Mouse (Mus musculus): ENCODE results near the gene Sipa1l3.

DNA sequence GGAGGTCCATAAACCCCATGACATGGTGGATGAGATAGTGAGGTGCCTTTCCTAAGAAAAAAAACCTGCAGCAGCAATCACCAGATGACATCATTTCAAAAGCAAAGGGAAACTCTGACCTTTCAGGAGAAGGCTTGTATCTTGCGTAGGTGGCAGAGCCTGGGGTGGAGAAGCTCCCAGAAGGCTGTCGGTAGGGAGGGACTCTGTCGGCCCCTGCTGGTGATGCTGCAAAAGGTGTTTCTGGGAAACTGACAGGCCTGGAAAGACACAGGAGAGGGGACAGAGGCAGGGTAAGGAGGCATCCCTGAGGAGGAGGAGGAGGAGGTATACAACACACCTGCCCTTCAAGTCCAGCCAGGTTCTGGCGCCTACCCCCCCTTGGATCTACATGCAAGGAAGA lies 154.4 kb downstream of the Sipa1l3 start:
- TF ChIP-seq CTCF (IDR thresholded peaks at IDR 0.05; ENCODE audit: extremely low read depth, insufficient read depth, low read length) (peak; percentile 82), POLR2A (IDR thresholded peaks at IDR 0.05; ENCODE audit: extremely low read depth, insufficient read depth, low read length) (no peak)

Measured in cortical plate, adult 2 months (tissue).